Mouse (Mus musculus) forebrain, embryonic 11.5 days (tissue): ENCODE data around the gene Cacna1g. TPM values are rescaled to one million over a fixed set of nuclear protein-coding genes. Genes with fewer than 3 reads are reported as not detected.
A peak's percentile ranks its signal among the peaks of the same experiment; 100 is the strongest.
"Not testable (repeated sequence)": the region's sequence is repeated elsewhere in the genome, so short reads cannot be mapped to it uniquely, and the experiment has no call there.

Experiments
- ATAC-seq: fragments of 200-750 bp; cut with Nextera tagmentation; replicated peaks from 2 replicates; pipeline ENCODE4 v1.8.0; 2017; ENCODE audit warnings: moderate TSS enrichment; ENCODE audit not compliant: low FRiP score
- DNase-seq: peaks from one replicate; pipeline ENCODE4 v3.0.0-alpha.2; 2017; ENCODE audit warnings: low spot score
- H3K27ac ChIP-seq: fragments of 300-500 bp; sonication (generic); 2 replicates; pipeline ENCODE4 v1.5.1; 2014; ENCODE audit warnings: low read depth, low read length
- H3K27me3 ChIP-seq: fragments of 300-500 bp; sonication (generic); 2 replicates; pipeline ENCODE4 v1.6.1; 2014; ENCODE audit warnings: mild to moderate bottlenecking, low read length, mixed read lengths; ENCODE audit not compliant: control insufficient read depth, insufficient read depth
- H3K36me3 ChIP-seq: fragments of 300-500 bp; sonication (generic); 2 replicates; pipeline ENCODE4 v1.6.1; 2014; ENCODE audit warnings: mild to moderate bottlenecking, low read length, moderate library complexity, mixed read lengths; ENCODE audit not compliant: control insufficient read depth, insufficient read depth
- H3K4me1 ChIP-seq: fragments of 300-500 bp; sonication (generic); replicated peaks from 2 replicates; pipeline ENCODE4 v1.6.1; 2014; ENCODE audit warnings: low read length, mixed read lengths; ENCODE audit not compliant: control insufficient read depth, insufficient read depth
- H3K4me2 ChIP-seq: fragments of 300-500 bp; sonication (generic); 2 replicates; pipeline ENCODE4 v1.6.1; 2014; ENCODE audit warnings: low read depth, mild to moderate bottlenecking, low read length, moderate library complexity, mixed read lengths; ENCODE audit not compliant: severe bottlenecking
- H3K4me3 ChIP-seq: fragments of 300-500 bp; sonication (generic); 2 replicates; pipeline ENCODE4 v1.5.1; 2014; ENCODE audit warnings: low read depth, low read length
- H3K9ac ChIP-seq: fragments of 300-500 bp; sonication (generic); 2 replicates; pipeline ENCODE4 v1.6.1; 2014; ENCODE audit warnings: low read length
- H3K9me3 ChIP-seq: fragments of 300-500 bp; sonication (generic); 2 replicates; pipeline ENCODE4 v1.6.1; 2016; ENCODE audit warnings: low read length, mixed read lengths; ENCODE audit not compliant: control insufficient read depth
- WGBS: fragments of 180-500 bp; shearing (Covaris S2); extraction: QIAGEN DNeasy Blood & Tissue Kit; methylation state at CpG from one replicate; pipeline ENCODE4 v1.1.7; 2014; 5-methylcytosine and 5-hydroxymethylcytosine counted together
- polyA plus RNA-seq: library from polyadenylated mRNA; unstranded; fragments of >200 nt; fragmentation: Nextera tagmentation; extraction: Ambion mirVana; gene quantifications from 2 replicates; pipeline ENCODE4 v1.2.1, GENCODE M21; 2014

Gene Cacna1g
- polyA plus RNA-seq, 1 experiment from 2014 or later: 17.4 TPM

DNA sequence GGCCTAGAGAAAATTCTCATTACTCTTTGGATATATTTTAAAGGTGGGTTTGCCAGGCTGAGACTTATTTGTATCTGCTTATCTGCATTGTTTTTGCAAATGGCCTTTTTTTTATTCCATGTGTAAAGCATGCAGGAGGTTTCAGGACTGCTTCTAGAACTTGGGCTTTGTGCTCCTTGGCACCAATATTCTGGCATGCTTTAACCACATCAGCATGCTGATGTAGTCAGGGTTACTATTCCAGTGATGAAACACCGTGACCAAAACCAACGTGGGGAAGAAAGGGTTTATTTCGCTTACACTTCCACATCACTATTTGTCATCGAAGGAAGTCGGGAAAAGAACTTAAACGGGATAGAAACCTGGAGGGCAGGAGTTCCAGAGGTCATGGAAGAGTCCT is 73.0 kb downstream of the Cacna1g start:
- Histone ChIP-seq H3K4me1 (no peaks in the 10 kb centered on the region; the same call in 1 of the 2 replicates), H3K27ac (no peak overlapping the region), H3K27me3 (no peaks in the 10 kb centered on the region), H3K4me2 (no peak overlapping the region), H3K4me3 (no peak overlapping the region), H3K9ac (no peak overlapping the region), H3K36me3 (no peaks in the 10 kb centered on the region), H3K9me3 (no peaks in the 10 kb centered on the region)
- ATAC-seq (no peak), DNase-seq (no peak)
- 82% methylated on average over 6 of the region's 6 CpGs for WGBS

GRCm38 (mm10) chr11:94394107-94394506 is 79.9 kb downstream of the Cacna1g start:
- Histone ChIP-seq H3K36me3 (no peaks in the 10 kb centered on the region), H3K27me3 (no peaks in the 10 kb centered on the region; the same call in 1 of the 2 replicates), H3K4me2 (no peak overlapping the region), H3K4me1 (no peaks in the 10 kb centered on the region), H3K27ac (no peak overlapping the region), H3K4me3 (no peak overlapping the region), H3K9me3 (no peaks in the 10 kb centered on the region), H3K9ac (no peak overlapping the region)
- DNase-seq (no peak), ATAC-seq (no peak)
- 93% methylated on average over 7 of the region's 7 CpGs for WGBS

GRCm38 (mm10) chr11:94393490-94393889 is 80.5 kb downstream of the Cacna1g start:
- not testable (repeated sequence) for H3K4me2 ChIP-seq, H3K27ac ChIP-seq, H3K27me3 ChIP-seq, H3K4me3 ChIP-seq, DNase-seq, ATAC-seq, H3K36me3 ChIP-seq, H3K9ac ChIP-seq, H3K4me1 ChIP-seq, H3K9me3 ChIP-seq
- 83% methylated on average over 4 of the region's 4 CpGs for WGBS

- H3K9me3 ChIP-seq: no peaks in the 10 kb centered on the region
- no peak within 1 kb of the TSS for H3K4me3 ChIP-seq
These were observed 81.3 kb downstream of the Cacna1g start, which contains the start of gene Abcc3 for GRCm38 (mm10) chr11:94392672-94393109. Gene Abcc3, minus strand, starts transcription at chr11:94392997.

GRCm38 (mm10) chr11:94391661-94392060 is 82.3 kb downstream of the Cacna1g start:
- DNase-seq (no peak), ATAC-seq (no peak)
- Histone ChIP-seq H3K9me3 (no peaks in the 10 kb centered on the region), H3K9ac (no peak overlapping the region), H3K4me2 (no peak overlapping the region), H3K27me3 (no peaks in the 10 kb centered on the region; the same call in 1 of the 2 replicates), H3K4me1 (no peaks in the 10 kb centered on the region), H3K4me3 (no peak overlapping the region), H3K27ac (no peak overlapping the region), H3K36me3 (no peaks in the 10 kb centered on the region)
- WGBS: 89% methylated on average over 10 of the region's 10 CpGs

More at GRCm38 (mm10) chr11:94392672-94393109, 81.3 kb downstream of the Cacna1g start, which contains the start of gene Abcc3:
- H3K27me3 ChIP-seq: no peaks in the 10 kb centered on the region; the same call in 1 of the 2 replicates
- no peak for ATAC-seq
- 14% methylated on average over 20 of the region's 20 CpGs for WGBS
- no peak within 1 kb of the TSS for H3K9ac ChIP-seq
- peak within 1 kb of the TSS; percentile 34; the same call in 1 of the 2 replicates for H3K4me2 ChIP-seq
- no peaks in the 10 kb centered on the region for H3K4me1 ChIP-seq
- H3K36me3 ChIP-seq: no peaks in the 10 kb centered on the region
- H3K27ac ChIP-seq: no peak within 1 kb of the TSS
- no peak for DNase-seq

DNA sequence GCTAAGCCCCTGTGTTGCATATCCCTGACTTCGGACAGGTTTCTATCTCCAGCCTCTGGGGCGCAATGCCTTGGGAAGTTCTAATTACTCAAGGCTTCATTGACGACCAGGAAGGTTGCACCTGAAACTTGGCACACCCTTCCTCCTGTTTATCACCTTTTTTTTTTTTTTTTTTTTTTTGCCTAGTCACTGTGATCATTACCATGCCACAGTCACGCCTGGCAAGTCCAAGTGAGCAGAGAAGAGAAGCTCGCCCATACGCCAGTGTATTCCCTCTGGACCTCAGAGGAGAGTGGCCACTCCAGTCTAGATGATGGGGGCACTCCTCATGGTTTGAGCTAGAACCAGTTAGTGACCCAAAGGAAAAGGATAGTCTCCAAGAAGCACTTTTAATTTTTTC is 83.2 kb downstream of the Cacna1g start:
- 93% methylated on average over 6 of the region's 6 CpGs for WGBS
- Histone ChIP-seq H3K27ac (no peak overlapping the region), H3K4me1 (peaks cover 3% of the 10 kb centered on the region; the same call in 1 of the 2 replicates), H3K9me3 (no peaks in the 10 kb centered on the region), H3K4me3 (no peak overlapping the region), H3K27me3 (no peaks in the 10 kb centered on the region; the same call in 1 of the 2 replicates), H3K9ac (no peak overlapping the region), H3K4me2 (no peak overlapping the region), H3K36me3 (no peaks in the 10 kb centered on the region)
- ATAC-seq (no peak), DNase-seq (no peak)

DNA sequence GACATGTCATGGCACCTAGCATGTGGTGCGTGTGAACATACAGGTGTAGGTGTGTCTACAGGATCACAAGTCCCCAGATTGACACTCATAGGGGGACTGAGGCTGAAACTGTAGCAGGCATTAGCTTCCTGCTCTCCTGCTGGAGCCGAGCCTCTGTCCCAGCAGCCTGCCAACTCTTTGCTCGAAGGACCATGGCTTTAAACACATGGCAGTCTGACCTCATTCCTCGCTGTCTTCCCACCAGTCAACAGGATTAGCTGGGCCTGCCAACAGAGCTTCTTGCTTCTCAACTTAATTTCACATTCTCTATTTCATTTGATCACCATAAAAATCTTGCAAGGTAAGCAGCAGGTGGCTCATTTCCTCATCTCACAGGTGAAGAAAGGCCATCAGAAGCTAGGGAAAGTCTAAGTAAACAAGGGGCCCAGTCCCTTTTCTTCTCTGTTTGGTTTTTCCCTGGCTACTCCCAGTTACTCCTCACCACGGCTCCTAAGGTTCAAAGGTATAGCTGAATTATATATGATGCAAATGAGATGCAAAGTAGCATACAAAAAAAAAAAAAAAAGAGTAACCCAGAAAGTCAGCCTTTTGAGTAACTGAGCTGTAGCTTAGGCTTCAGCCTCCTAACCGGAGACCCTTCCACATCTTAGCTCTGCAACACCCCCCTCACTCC is 84.1 kb downstream of the Cacna1g start:
- H3K9ac ChIP-seq: no peak overlapping the region
- no peaks in the 10 kb centered on the region for H3K36me3 ChIP-seq
- no peak overlapping the region for H3K27ac ChIP-seq
- H3K4me1 ChIP-seq: peaks cover 5% of the 10 kb centered on the region; the same call in 1 of the 2 replicates
- H3K27me3 ChIP-seq: no peaks in the 10 kb centered on the region; the same call in 1 of the 2 replicates
- ATAC-seq: no peak
- H3K4me3 ChIP-seq: no peak overlapping the region
- H3K4me2 ChIP-seq: no peak overlapping the region
- WGBS: 80% methylated on average over 6 of the region's 6 CpGs
- DNase-seq: no peak
- H3K9me3 ChIP-seq: no peaks in the 10 kb centered on the region

DNA sequence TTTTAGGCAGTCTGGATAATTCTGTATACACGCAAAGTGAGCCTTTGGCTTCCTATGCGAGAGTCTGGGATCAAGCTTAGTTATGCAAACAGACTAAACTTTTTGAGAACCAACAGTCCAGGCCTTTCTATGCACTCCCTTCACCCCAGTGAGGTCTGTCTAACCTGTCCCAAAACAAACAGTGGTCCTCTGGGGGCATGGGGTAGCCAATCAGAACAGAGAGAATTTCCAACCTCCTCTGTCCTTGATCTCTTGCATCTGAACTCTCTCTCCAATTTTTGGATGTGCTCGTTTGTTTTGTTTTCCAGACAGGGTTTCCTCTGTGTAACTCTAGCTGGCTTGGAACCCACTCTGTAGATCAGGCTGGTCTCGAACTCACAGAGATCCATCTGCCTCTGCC is 85.0 kb downstream of the Cacna1g start:
- DNase-seq: no peak
- Histone ChIP-seq H3K4me1 (peaks cover 5% of the 10 kb centered on the region; the same call in 1 of the 2 replicates), H3K4me2 (no peak overlapping the region), H3K27me3 (no peaks in the 10 kb centered on the region; the same call in 1 of the 2 replicates), H3K9me3 (no peaks in the 10 kb centered on the region), H3K27ac (no peak overlapping the region), H3K4me3 (no peak overlapping the region), H3K36me3 (no peaks in the 10 kb centered on the region), H3K9ac (no peak overlapping the region)
- no peak for ATAC-seq
- WGBS: 87% methylated on average over 4 of the region's 4 CpGs

DNA sequence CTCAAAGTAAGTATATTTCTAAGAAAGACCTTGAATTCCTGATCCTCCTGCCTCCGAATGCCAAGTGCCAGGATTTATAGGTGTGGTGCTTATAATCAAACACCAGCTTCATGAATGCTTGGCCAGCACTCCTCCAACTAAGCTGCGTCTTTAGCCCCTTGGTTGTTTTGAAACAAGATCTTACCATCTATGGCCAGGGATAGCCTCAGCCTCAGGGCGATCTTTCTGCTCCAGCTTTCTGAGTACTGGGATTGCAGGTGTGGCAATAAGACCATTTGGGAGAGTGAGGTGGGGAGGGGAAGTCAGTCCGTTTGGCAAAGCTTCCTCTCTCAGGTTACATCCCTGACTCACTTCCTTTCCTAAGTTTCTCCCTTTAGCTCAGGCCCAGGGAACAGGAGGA is 86.2 kb downstream of the Cacna1g start:
- Histone ChIP-seq H3K9me3 (no peaks in the 10 kb centered on the region), H3K4me1 (peaks cover 5% of the 10 kb centered on the region; the same call in 1 of the 2 replicates), H3K27ac (no peak overlapping the region), H3K27me3 (no peaks in the 10 kb centered on the region), H3K36me3 (no peaks in the 10 kb centered on the region), H3K9ac (no peak overlapping the region), H3K4me3 (no peak overlapping the region), H3K4me2 (no peak overlapping the region)
- DNase-seq (no peak), ATAC-seq (no peak)
- WGBS: 81% methylated on average over 4 of the region's 4 CpGs
